Mouse (Mus musculus): Measurements from ENCODE around the gene Sh3bgrl. TPM values are rescaled to one million over a fixed set of nuclear protein-coding genes. Genes with fewer than 3 reads are reported as not detected.

The Sh3bgrl gene
- polyA plus RNA-seq, 1 experiment from 2014 or later = 36.8 TPM

GRCm38 (mm10) chrX:109113401-109114280 lies 18.5 kb downstream of the Sh3bgrl start:
- Histone ChIP-seq H3K9me3 (ENCODE audit: low read length) (no peaks in the 10 kb centered on the region), H3K27me3 (ENCODE audit: insufficient read depth, low read length) (no peaks in the 10 kb centered on the region), H3K4me3 (ENCODE audit: low read depth, low read length) (peak overlapping the region; percentile 20; the same call in 1 of the 2 replicates), H3K9ac (replicated peaks) (peak overlapping the region; percentile 8; the same call in 1 of the 2 replicates), H3K36me3 (replicated peaks; ENCODE audit: insufficient read depth, low read length) (no peaks in the 10 kb centered on the region), H3K4me2 (ENCODE audit: low read depth, low read length) (peak overlapping the region; percentile 55), H3K4me1 (ENCODE audit: insufficient read depth) (no peaks in the 10 kb centered on the region), H3K27ac (ENCODE audit: low read depth) (peak overlapping the region; percentile 60; the same call in 1 of the 2 replicates)
- ATAC-seq = no peak
- no peak for DNase-seq
- WGBS (ENCODE audit: insufficient replicate concordance) = 42% methylated on average over 7 of the region's 7 CpGs
- no peak for TF ChIP-seq EP300 (IDR thresholded peaks at IDR 0.05; ENCODE audit: low read depth)
- no peak for TF ChIP-seq CTCF (IDR thresholded peaks at IDR 0.05; ENCODE audit: low read depth)

- no peaks in the 10 kb centered on the region for H3K9me3 ChIP-seq (ENCODE audit: low read length)
- no peak overlapping the region for H3K4me2 ChIP-seq (ENCODE audit: low read depth, low read length)
- no peaks in the 10 kb centered on the region for H3K36me3 ChIP-seq (replicated peaks; ENCODE audit: insufficient read depth, low read length)
- 79% methylated on average over 14 of the region's 14 CpGs for WGBS (ENCODE audit: insufficient replicate concordance)
- ATAC-seq (no peak), DNase-seq (no peak)
- H3K27ac ChIP-seq (ENCODE audit: low read depth) = no peak overlapping the region
- H3K4me1 ChIP-seq (ENCODE audit: insufficient read depth) = no peaks in the 10 kb centered on the region
- TF ChIP-seq EP300 (IDR thresholded peaks at IDR 0.05; ENCODE audit: low read depth) (no peak), CTCF (IDR thresholded peaks at IDR 0.05; ENCODE audit: low read depth) (no peak)
- H3K9ac ChIP-seq (replicated peaks) = no peak overlapping the region
- H3K27me3 ChIP-seq (ENCODE audit: insufficient read depth, low read length) = no peaks in the 10 kb centered on the region
- no peak overlapping the region for H3K4me3 ChIP-seq (ENCODE audit: low read depth, low read length)
These were observed 25.0 kb downstream of the Sh3bgrl start for GRCm38 (mm10) chrX:109119829-109120826.

- Histone ChIP-seq H3K4me1 (ENCODE audit: insufficient read depth) (no peaks in the 10 kb centered on the region), H3K4me3 (ENCODE audit: low read depth, low read length) (no peak overlapping the region), H3K4me2 (ENCODE audit: low read depth, low read length) (no peak overlapping the region), H3K27ac (ENCODE audit: low read depth) (no peak overlapping the region), H3K9me3 (ENCODE audit: low read length) (no peaks in the 10 kb centered on the region), H3K9ac (replicated peaks) (no peak overlapping the region), H3K36me3 (replicated peaks; ENCODE audit: insufficient read depth, low read length) (no peaks in the 10 kb centered on the region), H3K27me3 (ENCODE audit: insufficient read depth, low read length) (no peaks in the 10 kb centered on the region)
- TF ChIP-seq EP300 (IDR thresholded peaks at IDR 0.05; ENCODE audit: low read depth) = no peak
- TF ChIP-seq CTCF (IDR thresholded peaks at IDR 0.05; ENCODE audit: low read depth) = no peak
- DNase-seq (no peak), ATAC-seq (no peak)
- WGBS (ENCODE audit: insufficient replicate concordance) = 56% methylated on average over 9 of the region's 9 CpGs
These were observed 26.0 kb downstream of the Sh3bgrl start for GRCm38 (mm10) chrX:109121161-109121560.

GRCm38 (mm10) chrX:109122670-109123069 lies 27.5 kb downstream of the Sh3bgrl start:
- DNase-seq (no peak), ATAC-seq (no peak)
- Histone ChIP-seq H3K27me3 (ENCODE audit: insufficient read depth, low read length) (no peaks in the 10 kb centered on the region), H3K4me1 (ENCODE audit: insufficient read depth) (no peaks in the 10 kb centered on the region), H3K4me2 (ENCODE audit: low read depth, low read length) (no peak overlapping the region), H3K36me3 (replicated peaks; ENCODE audit: insufficient read depth, low read length) (no peaks in the 10 kb centered on the region), H3K9me3 (ENCODE audit: low read length) (no peaks in the 10 kb centered on the region), H3K27ac (ENCODE audit: low read depth) (no peak overlapping the region), H3K4me3 (ENCODE audit: low read depth, low read length) (no peak overlapping the region), H3K9ac (replicated peaks) (no peak overlapping the region)
- TF ChIP-seq EP300 (IDR thresholded peaks at IDR 0.05; ENCODE audit: low read depth) = no peak
- TF ChIP-seq CTCF (IDR thresholded peaks at IDR 0.05; ENCODE audit: low read depth) = no peak
- WGBS (ENCODE audit: insufficient replicate concordance) = 42% methylated on average over 1 of the region's 1 CpGs

GRCm38 (mm10) chrX:109123762-109124161 lies 28.6 kb downstream of the Sh3bgrl start:
- no peak overlapping the region for H3K4me2 ChIP-seq (ENCODE audit: low read depth, low read length)
- no peak for ATAC-seq
- no peak overlapping the region for H3K9ac ChIP-seq (replicated peaks)
- no peaks in the 10 kb centered on the region for H3K9me3 ChIP-seq (ENCODE audit: low read length)
- H3K4me3 ChIP-seq (ENCODE audit: low read depth, low read length) = no peak overlapping the region
- no peaks in the 10 kb centered on the region for H3K4me1 ChIP-seq (ENCODE audit: insufficient read depth)
- TF ChIP-seq EP300 (IDR thresholded peaks at IDR 0.05; ENCODE audit: low read depth) = no peak
- no peak for TF ChIP-seq CTCF (IDR thresholded peaks at IDR 0.05; ENCODE audit: low read depth)
- H3K27me3 ChIP-seq (ENCODE audit: insufficient read depth, low read length) = no peaks in the 10 kb centered on the region
- H3K36me3 ChIP-seq (replicated peaks; ENCODE audit: insufficient read depth, low read length) = no peaks in the 10 kb centered on the region
- no peak for DNase-seq
- no peak overlapping the region for H3K27ac ChIP-seq (ENCODE audit: low read depth)

- Histone ChIP-seq H3K9ac (replicated peaks) (no peak overlapping the region), H3K9me3 (ENCODE audit: low read length) (no peaks in the 10 kb centered on the region), H3K27ac (ENCODE audit: low read depth) (no peak overlapping the region), H3K4me2 (ENCODE audit: low read depth, low read length) (no peak overlapping the region), H3K27me3 (ENCODE audit: insufficient read depth, low read length) (no peaks in the 10 kb centered on the region), H3K36me3 (replicated peaks; ENCODE audit: insufficient read depth, low read length) (no peaks in the 10 kb centered on the region), H3K4me1 (ENCODE audit: insufficient read depth) (no peaks in the 10 kb centered on the region), H3K4me3 (ENCODE audit: low read depth, low read length) (no peak overlapping the region)
- no peak for DNase-seq
- TF ChIP-seq EP300 (IDR thresholded peaks at IDR 0.05; ENCODE audit: low read depth) (no peak), CTCF (IDR thresholded peaks at IDR 0.05; ENCODE audit: low read depth) (no peak)
- WGBS (ENCODE audit: insufficient replicate concordance) = 56% methylated on average over 1 of the region's 1 CpGs
- ATAC-seq = no peak
These were observed 31.7 kb downstream of the Sh3bgrl start for GRCm38 (mm10) chrX:109126847-109127246.
